Mouse (Mus musculus) mouse trophoblast stem cell (cell line): ENCODE data around the gene C130050O18Rik.

Experiments
- in situ Hi-C, 2 experiments: fragments of 300-500 bp; cut with MseI, MboI; formaldehyde crosslinking; loops; 2 replicates in 1 of 2; 3 replicates in 1 of 2; pipeline ENCODE4 v1.15.1; 2025

The C130050O18Rik gene

DNA sequence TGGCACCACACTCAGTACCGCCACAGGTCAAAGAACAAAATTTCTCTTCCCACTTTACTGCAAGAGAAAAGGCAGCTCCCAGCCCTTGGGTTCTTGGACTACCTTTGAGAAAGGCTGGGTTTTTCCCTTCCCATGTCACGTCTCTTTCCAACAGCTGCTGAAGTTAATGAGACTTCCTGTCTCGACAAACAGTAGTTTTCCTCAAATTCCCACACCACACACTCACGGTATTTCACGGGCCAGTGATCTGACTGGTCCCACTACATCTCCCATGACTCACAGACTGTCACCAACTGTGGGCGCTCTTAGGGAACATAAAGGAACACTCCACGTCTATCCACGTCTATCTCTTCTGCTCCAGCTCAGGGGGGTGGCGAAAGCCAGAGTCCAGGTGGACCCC, 20.1 kb downstream of the C130050O18Rik start:
- in situ Hi-C loops = no loop called here

GRCm38 (mm10) chr5:139427001-139427400, 21.9 kb downstream of the C130050O18Rik start:
- in situ Hi-C loops = no loop called here

GRCm38 (mm10) chr5:139427989-139428388, 22.9 kb downstream of the C130050O18Rik start:
- in situ Hi-C loops = no loop called here

GRCm38 (mm10) chr5:139429818-139430341, 24.8 kb downstream of the C130050O18Rik start:
- in situ Hi-C loops = no loop called here

DNA sequence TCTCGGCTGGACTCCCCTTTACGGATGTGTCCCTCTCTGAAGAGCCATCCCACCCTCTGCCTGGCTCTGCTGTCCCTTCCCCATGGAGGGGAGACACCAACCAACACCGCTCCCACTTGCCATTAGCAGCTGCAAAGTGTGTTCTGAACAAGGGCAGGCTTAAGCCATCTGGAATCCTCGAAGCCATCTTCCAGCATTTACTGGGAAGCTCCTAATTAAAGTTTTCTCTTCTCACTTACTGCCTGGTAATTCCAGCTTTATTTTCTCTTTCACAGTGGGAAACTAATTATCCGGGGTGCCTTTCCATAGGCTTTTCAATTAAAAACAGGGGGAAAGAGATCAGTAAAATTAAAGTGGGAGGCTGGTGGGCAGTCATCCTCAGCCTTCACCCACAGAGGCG, 27.3 kb downstream of the C130050O18Rik start:
- in situ Hi-C loops = no loop called here

DNA sequence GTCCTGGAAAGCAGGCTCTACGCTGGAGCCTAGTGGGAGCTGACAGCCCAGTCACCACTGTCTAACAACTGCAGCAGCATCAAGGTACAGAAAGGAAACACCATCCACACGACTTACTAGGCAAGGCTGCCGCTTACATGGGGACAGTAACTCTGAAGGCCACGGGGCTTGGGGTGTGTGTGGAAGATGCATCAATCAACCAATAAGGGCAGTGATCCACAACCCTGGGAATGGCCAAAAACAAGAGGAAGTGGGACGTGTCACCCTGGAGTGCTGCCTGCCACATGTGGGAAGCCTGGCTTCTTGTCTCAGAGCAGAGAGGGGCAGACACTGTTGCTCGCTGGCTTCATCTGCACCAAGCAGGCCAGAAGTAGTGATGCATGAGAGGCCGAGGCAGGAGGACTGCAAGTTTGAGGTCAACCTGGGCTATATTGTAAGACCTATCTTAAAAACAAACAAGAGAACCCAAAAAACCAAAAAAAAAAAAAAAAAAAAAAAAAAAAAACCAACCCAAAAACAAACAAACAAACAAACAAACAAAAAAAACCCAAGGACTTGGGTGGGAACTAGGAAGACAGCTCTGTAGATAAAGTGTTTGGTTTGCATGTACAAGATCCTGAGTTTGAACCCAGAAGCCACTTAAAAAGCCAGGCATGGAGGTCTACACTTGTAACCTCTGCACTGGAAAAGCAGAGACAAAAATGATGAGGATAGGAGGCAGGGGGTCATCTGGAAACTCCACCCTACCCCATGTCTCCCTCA, 27.8 kb downstream of the C130050O18Rik start:
- in situ Hi-C loops = no loop called here

DNA sequence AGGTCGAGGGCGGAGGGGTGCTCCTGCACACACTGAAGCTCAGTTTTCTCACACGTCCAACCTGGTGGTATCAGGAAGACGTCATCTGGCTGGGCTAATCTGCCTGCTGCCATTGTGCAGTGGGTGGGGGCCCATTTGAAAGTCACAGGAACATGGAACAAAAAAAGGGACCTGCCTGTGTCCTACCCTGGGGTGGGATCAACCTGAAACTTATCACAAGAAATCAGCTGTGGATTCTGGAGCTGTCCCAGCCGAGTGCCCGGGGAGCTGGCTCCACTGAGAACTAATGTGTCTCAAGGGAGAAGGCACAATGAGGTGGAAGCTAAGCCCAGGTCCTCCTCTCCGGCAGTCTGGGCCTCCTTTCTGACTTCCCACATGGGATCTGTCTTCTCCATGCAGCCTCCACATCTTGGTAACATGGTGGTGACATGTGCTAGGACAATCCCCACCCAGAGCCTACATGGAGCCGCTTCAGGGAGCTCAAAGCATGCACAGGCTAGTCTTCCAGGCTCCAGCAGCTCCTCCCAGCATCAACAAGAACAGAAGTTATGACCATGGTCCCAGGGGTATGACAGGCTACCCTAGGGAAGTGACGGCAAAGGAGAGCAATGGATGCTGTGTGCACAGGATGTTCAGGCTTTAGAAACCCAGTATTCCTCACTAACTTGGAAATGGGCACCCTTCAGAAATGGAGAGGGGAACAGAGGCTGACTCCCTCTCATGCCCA, 28.9 kb downstream of the C130050O18Rik start:
- in situ Hi-C loops = no loop called here

DNA sequence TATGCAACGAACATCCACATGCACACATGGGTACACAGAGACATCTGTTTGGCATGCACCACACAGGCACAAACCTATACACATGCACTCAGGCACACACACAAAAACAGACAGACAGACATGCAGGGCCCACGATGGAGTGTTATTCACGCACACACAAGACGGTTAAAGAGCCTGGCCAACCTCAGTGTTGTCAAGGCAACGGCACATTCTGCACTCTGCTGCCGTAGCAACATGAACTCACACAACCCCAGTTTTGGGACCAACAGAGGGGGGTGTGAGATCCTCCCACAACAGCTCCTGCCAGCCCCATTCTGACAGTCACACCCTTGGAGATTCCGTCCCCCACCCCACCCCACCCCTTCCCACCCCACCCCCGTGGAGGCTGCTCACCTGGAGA, 29.9 kb downstream of the C130050O18Rik start:
- in situ Hi-C loops = no loop called here

- in situ Hi-C loops = no loop called here
Observed at GRCm38 (mm10) chr5:139437769-139438168, 32.7 kb downstream of the C130050O18Rik start.

DNA sequence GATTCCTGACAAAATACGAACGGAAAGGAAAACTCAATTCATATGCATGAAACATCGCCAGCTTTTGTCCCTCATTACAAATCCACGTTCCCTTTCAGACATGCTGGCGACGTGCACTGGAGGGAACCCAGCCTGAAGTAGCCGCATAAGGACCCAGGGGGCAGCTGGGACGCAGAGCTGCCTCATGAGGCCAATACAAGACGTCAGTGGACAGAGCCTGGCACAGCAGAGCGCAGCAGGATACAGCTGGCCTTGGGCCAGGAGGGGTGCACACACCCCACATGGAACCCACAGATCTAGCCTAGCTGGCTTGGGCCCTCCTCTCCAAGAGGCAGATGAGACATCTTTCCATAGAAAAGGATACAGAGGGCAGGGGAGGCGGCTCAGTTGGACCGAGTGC, 33.4 kb downstream of the C130050O18Rik start:
- in situ Hi-C loops = no loop called here

- in situ Hi-C loops = no loop called here
Observed at GRCm38 (mm10) chr5:139440451-139440850, 35.4 kb downstream of the C130050O18Rik start.

GRCm38 (mm10) chr5:139440926-139441725, 36.0 kb downstream of the C130050O18Rik start:
- in situ Hi-C loops = no loop called here

- in situ Hi-C loops = no loop called here
Observed at GRCm38 (mm10) chr5:139441726-139442018, 36.6 kb downstream of the C130050O18Rik start.

DNA sequence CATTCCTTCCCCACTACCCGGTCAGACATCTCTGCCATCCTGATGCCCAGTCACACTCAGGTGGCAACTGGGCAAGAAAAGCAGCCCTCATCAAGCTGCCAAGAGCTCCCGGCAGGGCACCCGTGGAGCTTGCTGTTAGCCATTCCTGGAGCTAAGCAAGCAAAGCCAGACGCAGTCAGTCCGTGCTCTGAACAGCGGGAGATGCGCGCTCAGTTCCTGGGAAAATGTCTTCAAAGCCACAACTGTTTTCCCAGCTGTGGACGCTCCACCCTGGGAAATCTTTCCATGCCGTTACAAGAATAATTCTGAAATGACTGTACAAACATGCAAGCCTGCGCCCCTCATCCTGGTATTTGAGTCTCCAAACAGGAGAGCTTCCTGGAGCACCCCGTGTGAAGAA, 37.3 kb downstream of the C130050O18Rik start:
- in situ Hi-C loops = no loop called here

- in situ Hi-C loops = no loop called here
Observed at GRCm38 (mm10) chr5:139442962-139443361, 37.9 kb downstream of the C130050O18Rik start.

DNA sequence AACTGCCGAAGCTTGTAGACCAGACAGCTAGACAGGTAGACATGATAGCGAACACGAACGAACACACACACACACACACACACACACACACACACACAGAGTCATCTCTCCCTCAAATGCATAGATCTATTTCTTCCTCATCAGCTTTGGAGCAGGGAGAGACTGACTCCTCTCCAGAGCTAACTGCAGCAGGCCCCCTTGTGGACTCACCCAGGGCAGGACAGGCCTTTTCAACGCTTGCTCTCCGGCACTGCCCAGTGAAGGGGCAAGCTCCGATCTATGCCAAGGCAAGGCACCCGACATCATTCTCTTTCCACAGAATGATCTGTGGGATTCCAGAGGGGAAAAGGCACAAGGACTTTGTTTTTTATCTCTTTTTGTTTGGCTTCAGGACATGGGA, 40.2 kb downstream of the C130050O18Rik start:
- in situ Hi-C loops = no loop called here

DNA sequence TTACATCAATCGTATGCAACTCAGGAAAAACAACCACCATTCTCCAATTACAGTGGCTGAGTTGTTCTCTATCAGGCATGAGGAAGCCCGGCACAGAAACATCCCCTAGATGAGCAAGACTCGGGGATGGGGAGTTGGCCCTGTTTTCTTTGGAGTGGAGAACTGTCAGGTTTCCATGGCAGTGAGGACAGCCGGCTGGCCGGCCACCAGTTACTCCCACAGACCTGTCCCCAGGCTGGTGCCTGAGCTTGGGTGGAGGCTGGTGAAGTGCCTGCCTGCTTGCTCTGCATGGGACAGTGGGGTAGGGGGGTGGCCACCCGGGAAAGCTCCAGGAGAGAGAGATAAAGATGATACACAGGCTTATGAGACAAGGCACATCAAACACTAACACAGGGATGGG, 42.9 kb downstream of the C130050O18Rik start:
- in situ Hi-C loops = no loop called here

- in situ Hi-C loops = no loop called here
Observed at GRCm38 (mm10) chr5:139449161-139449791, 44.2 kb downstream of the C130050O18Rik start.

DNA sequence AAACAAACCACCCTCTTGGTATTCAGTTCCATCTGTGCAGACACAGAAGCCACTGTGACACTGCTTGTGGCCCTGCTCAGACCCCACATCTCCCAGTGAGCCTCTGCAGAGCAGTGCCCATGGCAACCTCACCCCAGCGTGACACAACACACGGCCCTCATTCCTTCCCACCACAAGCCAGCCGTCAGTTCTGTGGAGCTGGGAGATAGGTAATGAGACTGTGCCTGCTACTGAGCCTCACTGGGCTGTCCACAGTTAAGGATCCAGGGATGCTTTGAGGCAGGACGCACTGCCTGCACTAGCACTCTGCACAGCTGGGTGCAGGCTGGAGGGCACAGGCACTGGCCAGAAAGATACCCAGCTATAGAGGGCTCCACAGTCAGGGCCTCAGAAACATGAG, 44.8 kb downstream of the C130050O18Rik start:
- in situ Hi-C loops = no loop called here

GRCm38 (mm10) chr5:139453031-139453430, 48.0 kb downstream of the C130050O18Rik start:
- in situ Hi-C loops = no loop called here

GRCm38 (mm10) chr5:139455166-139455565, 50.1 kb downstream of the C130050O18Rik start:
- in situ Hi-C loops = no loop called here

DNA sequence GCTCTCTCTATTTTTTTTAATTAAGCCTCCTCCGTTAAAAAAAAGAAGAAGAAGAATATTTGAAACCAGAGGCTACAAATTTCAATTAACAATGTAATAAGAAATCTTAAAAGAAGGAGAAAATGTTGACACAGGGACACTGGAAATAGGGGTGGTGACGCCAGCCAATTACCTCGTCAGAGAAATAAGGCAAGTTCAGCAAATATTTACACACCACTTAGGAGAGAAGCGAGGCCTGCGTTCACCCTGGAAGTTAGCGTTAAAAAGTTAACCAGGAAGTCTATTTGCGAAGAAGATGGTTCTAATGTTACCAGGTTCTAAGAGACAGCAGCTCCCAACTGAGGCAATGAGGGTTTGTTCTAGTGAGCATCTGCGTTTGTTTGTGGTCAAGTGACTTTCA, 52.2 kb downstream of the C130050O18Rik start:
- in situ Hi-C loops = no loop called here
